Mouse (Mus musculus) gastrocnemius, postnatal 14 days (tissue): ENCODE data around the gene Tceal7. TPM values are rescaled to one million over a fixed set of nuclear protein-coding genes. Genes with fewer than 3 reads are reported as not detected.
A peak's percentile ranks its signal among the peaks of the same experiment; 100 is the strongest.
"Not testable (repeated sequence)": the region's sequence is repeated elsewhere in the genome, so short reads cannot be mapped to it uniquely, and the experiment has no call there.

Experiments used
- DNase-seq: peaks from one replicate; pipeline ENCODE4 v3.0.0; 2021; ENCODE audit warnings: mixed read lengths
- intact Hi-C: fragments of 180-260 bp; cut with DNase I; formaldehyde crosslinking; loops from one replicate; pipeline ENCODE4 v1.15.1; 2025; ENCODE audit warnings: low total_unique reads
- microRNA-seq, 2 experiments: library from miRNA; unstranded; fragments of <30 nt; microRNA quantifications; one replicate each; pipeline ENCODE4 v1.2.0; 2021
- total RNA-seq, 2 experiments: library from RNA; stranded (reverse); gene quantifications; 2 replicates each; pipeline ENCODE4 v1.2.3; 2021

Gene Tceal7
- total RNA-seq, 2 experiments from 2014 or later, result 288 to 478 TPM

DNA sequence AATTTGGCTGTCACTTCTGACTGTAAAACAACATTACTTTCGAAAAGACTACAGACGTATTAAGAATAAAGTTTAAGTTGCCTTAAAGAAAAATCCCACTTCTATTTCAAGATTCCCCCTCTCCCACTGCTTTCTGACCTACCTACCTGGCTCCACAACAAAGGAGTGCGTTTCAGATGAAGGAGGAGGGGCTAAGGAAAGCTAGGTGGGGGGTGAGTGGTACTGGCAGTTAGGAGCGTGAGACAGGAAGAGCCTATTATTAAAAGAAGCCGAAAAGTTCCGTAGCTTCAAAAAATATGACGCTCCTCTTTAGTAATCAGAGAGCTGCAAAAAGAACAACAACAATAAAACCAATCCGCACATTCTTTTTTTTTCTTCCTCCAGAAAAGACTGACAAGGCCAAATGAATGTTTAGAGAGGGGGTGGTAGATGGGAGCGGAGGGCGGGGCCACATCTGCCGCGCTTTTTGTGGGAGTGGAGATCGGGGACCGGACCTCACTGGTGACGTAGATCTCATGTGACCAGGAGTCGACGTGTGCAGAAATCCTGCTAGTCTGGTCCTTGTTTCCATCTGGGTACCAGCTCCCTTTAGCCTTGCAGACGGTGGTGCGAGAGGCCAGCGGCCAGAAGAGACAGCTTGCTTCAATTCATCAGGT, 30.1 kb downstream of the Tceal7 start, which contains the start of gene Tceal9:
TSS of gene Tceal9 (plus strand) at position 506 of the 656 bp plus-strand sequence.
- intact Hi-C loops, result no loop called here
- DNase-seq, result peak; percentile 68

DNA sequence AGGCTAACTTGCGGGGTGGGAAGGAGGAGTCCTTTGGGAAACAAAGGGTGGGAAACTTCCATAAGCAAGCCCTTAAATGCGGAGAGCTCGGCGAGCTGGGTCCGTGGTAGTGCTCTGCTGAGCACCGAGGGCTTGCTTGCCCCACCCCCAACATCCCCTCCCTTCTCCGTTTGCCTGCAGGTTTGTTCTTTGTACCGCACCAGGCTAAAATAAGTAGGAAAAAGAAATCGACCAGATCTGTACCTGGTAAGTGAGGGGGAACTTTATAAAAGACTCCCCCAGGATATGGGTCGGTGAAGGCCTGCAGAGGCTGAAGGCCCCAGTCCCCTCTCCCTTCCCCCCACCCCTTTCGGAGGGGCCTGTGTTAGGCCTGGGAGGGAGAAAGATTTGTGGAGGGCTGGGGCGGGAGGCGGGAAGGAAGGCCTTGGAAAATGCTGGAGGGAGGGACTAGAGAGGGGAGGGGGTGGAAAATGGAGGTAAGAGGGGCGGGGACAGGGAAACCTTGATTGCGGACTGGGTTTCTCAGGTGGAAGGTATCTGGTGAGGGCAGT, 31.0 kb downstream of the Tceal7 start:
- intact Hi-C loops, result no loop called here
- no peak for DNase-seq

DNA sequence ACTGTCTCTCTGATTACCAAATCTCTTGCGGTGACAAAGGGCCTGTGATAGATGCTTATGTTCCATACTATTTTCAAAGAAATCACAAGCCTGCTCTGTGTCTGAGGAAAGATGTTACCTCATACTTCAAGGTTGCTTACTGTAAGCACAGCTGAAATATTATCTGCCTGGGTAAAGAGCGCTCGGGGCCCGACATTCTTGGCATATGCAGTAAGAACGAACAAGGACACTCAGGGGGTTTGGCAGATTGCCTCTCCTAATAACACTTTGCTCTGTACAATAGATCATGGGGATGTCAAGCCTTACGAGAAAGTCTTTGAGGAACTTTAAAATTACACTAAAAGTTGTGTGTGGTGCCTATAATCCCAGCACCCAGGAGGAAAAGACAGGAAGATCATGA, 34.2 kb downstream of the Tceal7 start:
- intact Hi-C loops, result no loop called here
- no peak for DNase-seq

DNA sequence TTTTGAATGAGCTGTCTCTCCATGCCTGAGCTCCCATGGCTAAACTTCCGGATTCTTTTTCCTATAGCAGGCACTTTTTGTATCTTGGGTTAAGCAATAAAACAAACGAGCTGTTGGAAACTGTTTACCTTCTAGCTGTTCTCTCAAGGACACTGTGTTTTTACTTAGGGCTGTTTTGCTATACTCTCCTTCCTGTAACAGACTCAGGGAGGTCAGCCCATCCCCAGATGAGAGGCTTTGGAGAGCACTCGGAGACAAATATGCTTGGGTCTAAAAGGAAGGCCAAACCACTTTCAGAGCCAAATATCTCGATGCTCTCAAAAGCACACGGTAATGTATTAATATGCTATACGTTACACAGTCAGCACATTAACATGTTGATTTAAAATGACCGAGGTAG, 35.1 kb downstream of the Tceal7 start:
- intact Hi-C loops, result no loop called here

DNA sequence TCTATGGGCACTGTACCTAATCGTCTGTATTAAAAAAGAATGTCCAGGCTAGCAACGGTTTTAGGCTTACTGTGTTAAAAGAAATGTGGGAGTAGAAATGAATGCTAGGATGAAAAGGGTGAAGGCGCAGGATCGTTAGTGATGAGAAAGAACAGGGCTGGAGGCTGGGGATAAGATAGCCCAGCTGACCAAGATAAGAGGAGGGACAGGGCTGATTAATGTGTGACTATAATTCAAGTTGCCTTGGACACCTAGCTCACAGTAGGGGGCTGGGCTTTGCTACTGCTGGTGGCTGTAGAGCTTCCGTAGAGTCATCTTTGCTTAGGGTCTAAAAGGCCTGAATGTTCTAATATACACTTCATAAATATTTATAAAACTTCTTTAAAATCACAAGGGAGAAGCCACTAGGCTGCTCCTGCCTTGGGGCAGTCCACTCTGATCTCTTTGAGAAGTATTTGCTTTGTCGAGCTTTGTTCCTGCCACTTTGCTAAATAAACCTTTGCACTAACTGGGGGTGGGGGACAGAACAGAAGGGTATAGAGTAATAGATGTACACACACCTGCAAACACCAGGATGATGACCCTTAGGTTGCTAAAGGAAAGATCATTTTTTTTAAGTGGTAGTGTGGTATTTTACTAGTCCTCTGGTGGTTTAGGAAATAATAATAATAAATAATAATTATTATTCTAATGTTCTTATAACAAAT, 37.6 kb downstream of the Tceal7 start:
- intact Hi-C loops, result no loop called here
- no peak for DNase-seq

More for the DNA sequence above, 35.1 kb downstream of the Tceal7 start:
- DNase-seq, result no peak

DNA sequence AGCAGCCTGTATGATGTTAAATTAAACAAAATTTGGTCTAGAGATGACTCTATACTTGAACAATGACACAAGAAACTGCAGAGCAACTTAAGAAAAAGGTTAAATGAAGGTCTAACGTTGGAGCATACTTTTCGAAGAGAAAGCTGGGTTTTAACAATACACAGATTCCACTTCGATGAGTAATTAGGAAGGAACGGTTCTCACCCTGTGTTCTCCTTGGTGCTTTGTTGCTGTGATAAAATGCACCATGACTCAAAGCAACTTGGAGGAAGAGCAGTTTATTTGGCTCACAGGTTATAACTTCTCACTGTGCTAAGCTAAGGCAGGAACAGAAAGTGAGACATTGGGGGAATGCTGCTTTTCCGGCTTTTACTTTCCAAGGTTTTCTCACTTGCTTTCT, 53.1 kb downstream of the Tceal7 start:
- intact Hi-C loops, result no loop called here
- DNase-seq, result no peak

DNA sequence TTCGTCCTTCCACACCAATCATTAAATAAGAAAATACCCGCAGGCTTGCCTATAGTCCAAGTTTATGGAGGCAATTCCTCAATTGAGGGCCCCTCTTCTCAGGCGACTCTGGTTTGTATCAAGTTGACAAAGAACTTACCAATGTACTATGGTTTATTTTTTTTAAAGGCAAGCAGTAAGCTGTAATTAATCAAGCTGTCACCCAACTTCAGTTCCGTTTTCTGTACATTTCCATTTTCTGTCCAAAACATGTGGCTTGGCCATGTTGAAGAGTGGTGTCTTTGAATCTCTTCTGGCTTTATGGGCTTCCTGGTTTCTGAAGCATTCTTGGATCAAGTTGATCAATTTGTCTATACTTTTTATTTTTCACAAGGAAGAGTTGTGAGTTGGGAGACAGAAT, 53.6 kb downstream of the Tceal7 start:
- intact Hi-C loops, result no loop called here
- no peak for DNase-seq

DNA sequence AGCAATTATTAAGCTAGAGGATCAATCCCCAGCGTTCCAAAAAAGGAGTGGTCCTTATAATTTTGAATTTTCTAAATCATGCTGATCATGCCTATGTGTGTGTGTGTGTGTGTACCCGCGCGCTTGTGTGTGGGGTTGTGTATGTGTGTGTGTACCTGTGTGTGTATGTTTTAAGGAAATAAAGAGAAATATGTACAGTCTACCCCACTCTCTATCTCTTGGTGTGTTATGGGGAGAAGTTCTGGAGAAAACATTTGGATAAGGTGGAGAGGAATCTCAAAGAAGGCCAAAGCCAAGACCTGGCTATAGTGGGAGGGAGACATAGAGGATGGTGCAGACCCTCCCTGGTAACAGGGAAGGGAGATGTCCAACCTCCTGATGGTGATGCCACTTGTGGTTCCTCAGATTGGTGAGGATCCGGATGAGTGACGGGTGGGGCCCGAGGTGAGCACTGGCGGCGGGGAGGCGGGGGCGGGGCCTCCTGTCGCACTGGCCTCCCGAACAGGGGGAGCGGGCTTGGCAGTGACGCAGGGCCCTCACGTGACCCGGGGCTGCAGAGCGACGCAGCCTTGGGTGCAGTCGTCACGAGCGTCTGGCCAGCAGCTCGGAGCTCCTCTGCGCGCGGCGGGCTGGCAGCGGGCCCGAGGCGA, 55.3 kb downstream of the Tceal7 start, which contains the start of gene Bex3:
TSS of gene Bex3 (plus strand) at position 511 of the 650 bp plus-strand sequence.
- intact Hi-C loops, result not testable (repeated sequence)
- peak; percentile 25 for DNase-seq

DNA sequence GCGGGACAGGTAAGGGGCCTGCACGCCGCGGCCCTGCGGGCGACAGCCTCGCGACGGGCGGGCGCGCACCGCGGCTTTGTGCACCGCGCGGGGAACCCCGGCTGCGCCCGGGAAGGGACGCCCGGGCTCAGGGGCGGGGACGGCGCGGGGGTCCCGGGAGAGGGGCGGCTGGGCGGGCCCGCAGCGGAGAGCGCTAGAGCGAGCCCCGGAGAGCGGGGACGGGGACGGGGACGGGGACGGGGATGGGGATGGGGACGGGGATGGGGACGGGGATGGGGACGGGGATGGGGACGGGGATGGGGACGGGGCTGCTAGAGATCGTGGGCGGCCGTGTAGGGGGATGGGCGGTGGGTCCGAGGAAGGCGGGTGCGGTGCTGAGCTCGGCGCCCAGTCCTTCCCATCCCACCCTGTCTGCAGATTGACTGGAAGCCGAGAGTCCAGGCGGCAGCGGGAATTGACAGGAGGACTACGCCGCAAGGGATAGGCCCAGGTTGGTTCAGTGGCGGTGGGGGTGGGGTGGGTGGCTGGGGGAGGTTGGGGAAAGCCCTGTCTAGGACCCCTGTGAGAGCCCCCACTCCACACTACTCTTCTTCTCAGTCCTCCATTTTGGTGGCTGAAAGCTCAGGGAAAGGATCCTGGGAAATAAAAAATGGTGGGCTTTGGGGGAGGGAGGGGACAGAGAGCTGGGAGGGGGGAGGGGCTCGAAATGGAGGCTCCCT, 56.0 kb downstream of the Tceal7 start:
- intact Hi-C loops, DNase-seq: not testable (repeated sequence)

DNA sequence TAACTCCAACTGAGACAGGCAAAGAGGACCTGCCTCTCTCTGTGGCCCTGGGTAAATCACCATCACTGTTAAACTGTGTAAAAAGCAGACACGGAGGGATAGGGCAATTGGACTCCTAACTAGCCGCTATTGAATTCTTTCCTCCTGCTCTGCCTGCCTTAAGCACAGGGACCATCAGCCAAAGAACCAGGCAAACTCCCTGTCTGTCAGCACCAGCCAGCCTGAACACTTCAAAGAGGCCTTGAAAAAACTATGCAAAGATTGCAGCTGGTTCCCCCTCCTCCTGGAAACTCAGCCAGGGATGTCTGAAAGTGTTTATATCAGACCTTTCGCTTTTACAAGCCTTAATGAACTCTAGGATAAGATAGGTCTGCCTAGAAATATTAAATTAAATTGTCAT, 60.0 kb downstream of the Tceal7 start:
- DNase-seq, result no peak
- intact Hi-C loops, result no loop called here

DNA sequence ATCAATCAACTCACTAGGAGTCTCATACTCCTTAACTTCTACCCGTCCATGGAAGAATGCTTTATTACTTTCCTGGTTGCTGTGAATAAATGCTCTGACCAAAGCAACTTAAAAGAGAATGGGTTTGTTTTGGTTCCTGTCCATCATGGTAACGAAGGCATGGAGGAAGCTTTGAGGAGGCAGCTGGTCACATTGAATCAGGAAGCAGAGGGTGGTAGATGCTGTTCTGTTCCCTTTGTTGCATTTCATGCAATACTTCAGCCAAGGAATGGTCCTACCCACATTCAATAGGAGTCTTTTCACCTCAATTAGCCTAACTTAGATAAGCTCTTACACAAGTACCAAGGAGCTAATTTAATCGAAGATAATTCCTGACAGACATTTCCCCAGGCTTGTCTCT, 60.8 kb downstream of the Tceal7 start:
- intact Hi-C loops, result no loop called here
- no peak for DNase-seq

Small RNA genes lying within 50 kb of the gene (microRNA-seq; reads per million reads assigned to microRNA genes)
- 0 reads per million in 2 experiments for gene Mir6383

Other genes starting within 250 kb of the Tceal7 start
- gene Arxes2, start 221.0 kb upstream of the Tceal7 start, total RNA-seq, result 1 to 10 TPM; 1.5 to 2.5 TPM
- 1 to 10 TPM in 1 of 2 experiments, under 1 TPM in 1; 0.33 to 1.0 TPM for gene Arxes1, start 181.4 kb upstream of the Tceal7 start, total RNA-seq
- gene Bex2, start 146.5 kb upstream of the Tceal7 start, total RNA-seq, result under 1 TPM; 0.27 to 0.43 TPM
- not detected for gene Nxf3, start 129.5 kb upstream of the Tceal7 start, total RNA-seq
- gene Bex4, start 75.8 kb upstream of the Tceal7 start, total RNA-seq, result not detected
- gene Tceal8, start 42.4 kb upstream of the Tceal7 start, total RNA-seq, result 10 to 100 TPM; 29.8 to 32.9 TPM
- 10 to 100 TPM; 60.8 to 74.0 TPM for gene Tceal5, start 10.9 kb upstream of the Tceal7 start, total RNA-seq
- 10 to 100 TPM; 12.0 to 17.3 TPM for gene Bex1, start 734 bp downstream of the Tceal7 start, total RNA-seq
- gene Tceal9, start 30.3 kb downstream of the Tceal7 start, total RNA-seq, result 10 to 100 TPM; 39.3 to 48.0 TPM
- gene Bex3, start 55.5 kb downstream of the Tceal7 start, total RNA-seq, result 10 to 100 TPM; 10.1 to 15.4 TPM